Mouse (Mus musculus) erythroblast, embryonic 14.5 days (primary cell): ENCODE data around the gene Arpc5. TPM values are rescaled to one million over a fixed set of nuclear protein-coding genes. Genes with fewer than 3 reads are reported as not detected.

Experiments used
- H3K27me3 ChIP-seq: 2 replicates; pipeline ENCODE4 v1.6.1; 2012; ENCODE audit warnings: inconsistent platforms; ENCODE audit not compliant: control insufficient read depth
- H3K36me3 ChIP-seq: 2 replicates; pipeline ENCODE4 v1.6.1; 2012; ENCODE audit warnings: mild to moderate bottlenecking, inconsistent platforms; ENCODE audit not compliant: control insufficient read depth
- H3K4me1 ChIP-seq: 2 replicates; pipeline ENCODE4 v1.6.1; 2012; ENCODE audit warnings: inconsistent platforms; ENCODE audit not compliant: control insufficient read depth
- H3K4me3 ChIP-seq: replicated peaks from 2 replicates; pipeline ENCODE3; 2012; ENCODE audit warnings: moderate library complexity, mild to moderate bottlenecking, inconsistent platforms
- H3K9me3 ChIP-seq: 2 replicates; pipeline ENCODE4 v1.6.1; 2012; ENCODE audit warnings: low read length, inconsistent platforms, mixed read lengths; ENCODE audit not compliant: control insufficient read depth
- GATA1 ChIP-seq: IDR thresholded peaks from 2 replicates; pipeline ENCODE4 v1.6.1; 2012; ENCODE audit warnings: low read length, inconsistent platforms, mixed read lengths
- TAL1 ChIP-seq: IDR thresholded peaks from 3 replicates; pipeline ENCODE4 v1.6.1; 2012; ENCODE audit warnings: low read length, inconsistent platforms, mixed read lengths
- polyA plus RNA-seq: library from polyadenylated mRNA; stranded (reverse); fragments of >175 nt; gene quantifications from 2 replicates; pipeline ENCODE4 v1.2.3, GENCODE M21; 2012

Gene Arpc5
- polyA plus RNA-seq, 1 experiment: 23.0 TPM

DNA sequence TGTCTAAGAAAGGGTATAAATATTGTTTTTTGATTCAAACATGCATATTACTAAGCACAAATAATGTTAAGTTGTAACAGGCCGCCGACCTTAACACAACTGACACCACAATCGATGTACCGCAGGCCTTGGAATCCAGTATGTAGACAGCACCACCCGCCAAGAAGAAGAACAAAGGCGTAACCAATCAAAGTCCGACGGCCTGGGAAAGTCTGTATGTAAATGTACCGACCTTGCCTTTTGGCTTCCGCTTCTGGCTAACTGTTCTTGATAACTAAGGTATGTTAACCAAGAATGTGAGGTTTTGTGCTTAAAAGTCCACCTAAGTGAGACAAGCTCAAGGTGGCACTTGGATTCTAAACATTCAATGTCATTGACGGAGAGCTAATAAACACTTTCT is 27.0 kb upstream of the Arpc5 start:
- TF ChIP-seq TAL1: no peak
- TF ChIP-seq GATA1: no peak
- H3K9me3 ChIP-seq: no peaks in the 10 kb centered on the region
- no peaks in the 10 kb centered on the region for H3K27me3 ChIP-seq
- no peaks in the 10 kb centered on the region for H3K4me1 ChIP-seq
- H3K4me3 ChIP-seq: no peak overlapping the region
- H3K36me3 ChIP-seq: no peaks in the 10 kb centered on the region

DNA sequence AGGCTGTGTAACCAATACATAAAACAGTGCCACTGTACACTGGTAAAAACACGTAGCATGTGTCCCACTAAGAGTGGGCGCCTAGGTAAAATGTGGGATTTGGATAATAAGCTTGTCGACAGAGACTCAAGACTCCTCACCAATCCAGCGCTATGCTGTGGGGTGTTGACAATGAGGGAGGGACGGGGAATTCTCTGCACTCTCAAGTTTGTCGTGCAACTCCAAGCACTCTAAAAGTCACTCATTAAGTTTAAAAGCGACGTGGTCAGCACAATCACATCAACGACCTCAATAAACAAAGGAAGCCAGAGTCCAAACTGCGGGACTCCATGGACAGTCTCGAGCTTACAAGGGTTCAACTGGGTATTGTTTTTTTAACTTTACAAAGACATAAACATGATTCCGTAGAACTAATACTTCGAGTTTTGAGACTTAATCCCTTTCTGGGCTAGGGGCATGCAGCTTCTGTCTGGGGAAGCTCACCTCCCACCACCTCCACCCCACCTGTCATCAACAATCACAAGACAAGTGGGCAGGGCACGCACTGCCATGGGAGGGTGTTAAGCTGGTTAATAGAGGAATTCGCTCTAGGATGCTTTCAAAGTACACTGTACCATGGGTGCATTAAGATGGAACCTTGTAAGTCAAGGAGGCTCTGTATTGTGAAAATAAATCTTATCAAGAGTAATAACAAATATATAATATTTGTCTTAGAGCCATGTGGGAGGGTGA is 23.1 kb upstream of the Arpc5 start:
- Histone ChIP-seq H3K4me3 (no peak overlapping the region), H3K4me1 (no peaks in the 10 kb centered on the region), H3K36me3 (no peaks in the 10 kb centered on the region), H3K9me3 (no peaks in the 10 kb centered on the region), H3K27me3 (no peaks in the 10 kb centered on the region)
- TF ChIP-seq TAL1: no peak
- TF ChIP-seq GATA1: no peak

DNA sequence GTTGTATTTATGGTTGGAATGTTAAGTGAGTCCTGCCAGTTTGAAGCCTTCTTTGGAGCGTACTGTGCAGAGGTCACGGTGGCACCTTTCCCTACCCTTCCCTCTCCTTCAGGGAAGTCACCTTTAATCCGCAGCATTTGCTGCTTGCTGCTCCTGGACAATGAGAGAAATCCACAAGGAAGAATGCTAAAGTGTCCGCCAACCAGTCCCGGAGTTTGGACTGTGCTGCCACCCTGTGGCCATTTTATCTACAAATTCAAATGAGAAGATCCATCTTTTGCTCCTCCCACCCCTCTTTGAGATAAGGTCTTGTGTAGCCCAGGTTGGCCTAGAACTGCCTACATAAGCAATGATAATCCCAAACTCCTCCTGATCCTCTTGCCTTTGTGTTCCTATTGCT is 19.9 kb upstream of the Arpc5 start:
- Histone ChIP-seq H3K36me3 (no peaks in the 10 kb centered on the region), H3K4me3 (no peak overlapping the region), H3K4me1 (no peaks in the 10 kb centered on the region), H3K9me3 (no peaks in the 10 kb centered on the region), H3K27me3 (no peaks in the 10 kb centered on the region)
- TF ChIP-seq TAL1 (no peak), GATA1 (no peak)

DNA sequence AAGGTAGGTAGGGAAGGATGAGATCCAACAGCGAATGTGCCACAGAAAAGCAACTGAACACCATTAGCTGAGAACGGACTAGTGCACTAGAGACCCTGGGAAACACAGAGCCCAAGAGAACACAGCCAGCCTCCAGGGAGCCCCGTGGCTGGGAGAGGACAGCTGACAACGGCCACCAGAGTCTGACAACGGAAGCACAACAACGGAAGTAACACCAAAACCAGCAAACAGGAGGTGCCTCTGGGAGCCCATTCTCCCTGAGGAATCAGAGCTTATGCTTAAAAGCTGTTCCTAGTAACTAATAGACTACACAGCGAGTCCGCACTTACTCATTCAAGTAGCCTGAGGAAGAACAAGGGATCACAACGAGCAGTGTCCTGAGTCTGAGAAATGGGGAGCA is 17.1 kb upstream of the Arpc5 start:
- Histone ChIP-seq H3K36me3 (no peaks in the 10 kb centered on the region), H3K27me3 (no peaks in the 10 kb centered on the region), H3K9me3 (no peaks in the 10 kb centered on the region), H3K4me1 (no peaks in the 10 kb centered on the region), H3K4me3 (no peak overlapping the region)
- TF ChIP-seq GATA1 (no peak), TAL1 (no peak)

DNA sequence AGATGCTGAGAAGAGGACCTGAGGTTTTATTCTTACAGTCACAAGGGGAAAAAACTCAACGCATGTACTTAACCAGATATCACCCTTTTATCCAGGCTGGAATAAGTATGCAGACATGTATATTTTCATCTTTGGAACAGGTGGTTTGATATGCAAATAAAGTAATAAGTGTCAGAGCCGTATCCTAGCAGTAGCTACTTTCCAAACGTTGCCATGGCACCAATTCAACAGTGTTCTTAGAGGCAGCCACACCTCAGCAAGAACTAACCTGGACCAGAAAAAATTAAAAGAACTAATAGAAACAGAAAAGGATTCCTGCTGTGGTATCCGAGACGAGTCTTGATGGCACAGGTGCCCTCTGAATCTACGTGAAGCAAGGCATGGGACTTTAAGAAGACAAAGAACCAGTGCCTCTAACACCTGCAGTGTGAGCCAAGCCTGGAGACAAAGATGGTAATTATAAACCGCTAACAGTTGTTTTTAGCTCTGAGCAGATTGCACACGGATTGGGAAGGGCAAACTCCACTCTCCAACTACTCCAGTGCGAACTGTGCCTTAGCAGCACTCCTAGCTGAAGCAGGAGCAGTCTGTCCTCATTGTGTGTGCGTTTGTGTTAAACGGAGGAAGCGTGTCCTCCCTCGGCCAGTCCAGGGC is 15.9 kb upstream of the Arpc5 start, which contains the start of gene Apobec4:
Gene Apobec4, plus strand, starts transcription at position 240 of the 654 bp plus-strand sequence.
- no peaks in the 10 kb centered on the region for H3K9me3 ChIP-seq
- H3K36me3 ChIP-seq: no peaks in the 10 kb centered on the region
- H3K4me1 ChIP-seq: no peaks in the 10 kb centered on the region
- no peaks in the 10 kb centered on the region for H3K27me3 ChIP-seq
- no peak for TF ChIP-seq TAL1
- no peak for TF ChIP-seq GATA1
- H3K4me3 ChIP-seq: no peak within 1 kb of the TSS

DNA sequence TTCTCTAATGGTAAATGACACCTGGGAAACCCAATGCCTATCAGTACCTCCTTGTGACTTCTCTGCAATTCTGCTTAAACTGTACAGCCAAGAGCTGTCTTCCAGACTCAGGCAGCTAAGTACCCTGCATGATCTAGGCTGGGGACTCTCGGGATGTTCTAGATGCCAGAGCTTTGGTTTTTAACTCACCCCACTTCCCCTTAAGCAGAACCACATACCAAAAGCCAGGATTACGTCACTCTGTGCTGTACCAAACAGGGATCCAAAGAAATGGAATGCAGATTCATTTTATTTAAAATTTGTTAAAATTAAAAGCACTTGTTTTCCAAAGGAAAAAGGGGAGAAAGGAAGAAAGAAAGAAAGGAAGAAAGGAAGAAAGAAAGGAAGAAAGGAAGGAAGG is 4.6 kb upstream of the Arpc5 start:
- Histone ChIP-seq H3K9me3 (no peaks in the 10 kb centered on the region), H3K36me3 (no peaks in the 10 kb centered on the region), H3K4me1 (peaks cover 8% of the 10 kb centered on the region), H3K27me3 (peaks cover 40% of the 10 kb centered on the region), H3K4me3 (no peak overlapping the region)
- TF ChIP-seq TAL1 (no peak), GATA1 (no peak)

DNA sequence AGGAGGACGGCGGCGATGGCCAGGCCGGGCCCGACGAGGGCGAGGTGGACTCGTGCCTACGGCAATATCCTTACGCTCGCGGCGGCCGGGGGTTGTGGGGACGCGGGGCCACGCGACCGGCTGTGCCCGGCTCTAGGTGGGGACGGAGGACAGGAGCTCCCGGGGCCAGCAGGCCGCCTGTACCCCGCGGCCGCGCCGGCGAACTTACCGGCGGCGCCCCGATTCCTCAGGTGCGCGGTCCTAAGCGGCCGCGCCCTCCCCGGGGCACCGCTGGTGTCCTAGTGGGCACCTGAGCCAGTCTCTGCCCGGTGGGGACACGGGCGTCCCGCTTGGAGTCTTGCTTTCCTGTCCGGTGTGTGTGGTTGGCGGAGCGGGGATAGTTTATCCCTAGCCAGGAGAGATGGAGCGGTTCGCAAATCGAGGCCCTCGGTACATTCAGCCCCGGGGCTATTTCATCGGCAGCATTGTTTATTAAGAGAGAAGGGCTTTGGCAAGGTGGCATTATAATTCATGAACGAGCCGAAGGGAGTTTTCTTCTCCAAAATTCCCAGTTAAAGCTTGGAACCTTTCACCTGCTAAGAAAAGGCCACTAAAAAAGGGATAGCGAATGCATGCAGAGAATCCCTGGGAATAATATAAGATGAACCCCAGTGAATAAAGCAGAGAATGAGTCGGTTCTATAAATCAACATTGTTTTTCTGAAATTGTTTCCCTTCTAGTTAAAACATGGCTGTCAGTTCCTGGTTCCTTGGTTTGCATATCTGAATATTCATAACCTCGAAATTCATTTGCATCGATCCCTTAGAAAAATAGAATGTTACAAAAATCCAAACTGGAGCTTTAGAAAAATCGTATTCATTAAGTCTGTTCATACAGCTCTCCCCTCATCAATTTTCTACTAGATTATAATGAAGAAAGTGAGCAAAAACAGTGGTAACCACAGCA is 734 bp downstream of the Arpc5 start:
- peaks cover 39% of the 10 kb centered on the region for H3K36me3 ChIP-seq
- peak overlapping the region; percentile 94 for H3K4me3 ChIP-seq
- peaks cover 38% of the 10 kb centered on the region for H3K27me3 ChIP-seq
- TF ChIP-seq TAL1 (no peak), GATA1 (no peak)
- no peaks in the 10 kb centered on the region for H3K9me3 ChIP-seq
- peaks cover 21% of the 10 kb centered on the region for H3K4me1 ChIP-seq

DNA sequence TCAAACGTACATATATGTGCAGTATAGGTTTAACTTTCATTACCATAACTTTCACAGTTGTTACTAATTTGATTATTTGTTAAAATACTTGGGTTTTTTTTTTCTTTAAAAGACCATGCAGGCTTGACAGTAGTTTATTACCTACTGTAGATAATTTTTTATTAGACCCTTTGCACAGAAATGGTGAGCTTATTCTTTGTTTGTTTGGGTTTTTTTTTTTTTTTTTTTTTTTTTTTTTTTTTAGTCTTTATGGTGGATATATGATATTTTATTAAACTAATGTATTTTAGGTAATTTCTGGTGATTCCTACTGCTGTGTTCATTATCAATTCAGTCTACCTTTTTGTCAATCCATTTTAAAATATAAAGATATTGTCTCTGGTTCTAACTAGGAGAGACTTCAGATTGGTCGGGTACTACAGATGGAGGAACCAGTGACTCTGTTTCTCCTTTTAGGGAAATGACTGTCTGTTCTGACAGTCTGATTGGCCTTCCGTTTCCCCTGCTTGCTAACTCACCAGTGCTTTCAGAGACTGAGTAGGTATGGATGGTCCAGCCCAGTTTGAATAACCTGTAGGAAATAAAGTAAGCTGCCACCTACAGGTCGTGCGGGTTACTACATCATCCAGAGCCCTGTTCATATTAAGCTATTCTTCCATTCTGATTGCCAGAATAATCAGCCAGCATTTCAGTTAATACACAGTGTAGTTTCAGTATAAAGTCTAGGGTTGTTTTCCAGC is 1.6 kb downstream of the Arpc5 start:
- Histone ChIP-seq H3K4me1 (peaks cover 21% of the 10 kb centered on the region), H3K27me3 (peaks cover 37% of the 10 kb centered on the region), H3K4me3 (peak overlapping the region; percentile 94), H3K9me3 (no peaks in the 10 kb centered on the region), H3K36me3 (peaks cover 47% of the 10 kb centered on the region)
- TF ChIP-seq GATA1 (no peak), TAL1 (no peak)
